Mouse (Mus musculus): Measurements from ENCODE around the gene Nanos2. TPM values are rescaled to one million over a fixed set of nuclear protein-coding genes. Genes with fewer than 3 reads are reported as not detected.

The Nanos2 gene
- total and polyA plus RNA-seq, 3 experiments = 0.16 TPM; not detected in 2

DNA sequence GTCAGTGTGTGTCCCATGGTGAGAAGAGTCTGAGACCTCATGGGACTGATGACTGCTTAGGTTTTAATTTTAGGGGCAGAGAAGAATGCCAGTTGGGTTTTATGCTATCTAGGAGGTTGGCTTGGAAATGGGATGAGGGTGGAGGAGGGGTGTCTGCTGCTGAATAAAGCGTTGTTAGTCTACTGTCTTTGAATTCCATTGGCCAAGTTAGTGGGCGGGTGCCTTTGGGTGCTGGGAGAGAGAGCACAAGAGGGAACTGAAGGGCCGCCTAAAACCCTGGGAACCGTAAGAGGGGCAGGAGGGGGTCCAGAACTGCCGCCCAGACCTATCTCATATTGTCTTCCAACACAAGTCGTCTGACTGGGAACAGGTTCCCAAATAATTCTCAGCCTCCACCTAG lies 1.6 kb downstream of the Nanos2 start:
- ATAC-seq (ENCODE audit: extremely low read depth, insufficient number of reproducible peaks, low FRiP score, poor library complexity, severe bottlenecking) (no peak), DNase-seq (ENCODE audit: low spot score) (no peak)
- TF ChIP-seq GATA1 (IDR thresholded peaks at IDR 0.05; ENCODE audit: borderline replicate concordance, low read length) (no peak), TAL1 (conservative IDR thresholded peaks at IDR 0.05; ENCODE audit: low read depth, low read length) (no peak), CTCF (IDR thresholded peaks at IDR 0.05; ENCODE audit: low read depth, low read length) (no peak), GATA2 (IDR thresholded peaks at IDR 0.05; ENCODE audit: borderline replicate concordance, low read depth, low read length) (no peak), POLR2AphosphoS5 (IDR thresholded peaks at IDR 0.05; ENCODE audit: insufficient replicate concordance, low read depth, low read length) (no peak)
- Histone ChIP-seq H3K9me3 (replicated peaks) (peaks cover 7% of the 10 kb centered on the region), H3K36me3 (replicated peaks) (peaks cover 14% of the 10 kb centered on the region), H3K27me3 (ENCODE audit: insufficient read depth, low read length) (peaks cover 29% of the 10 kb centered on the region), H3K4me3 (ENCODE audit: low read depth, low read length) (no peak overlapping the region), H3K4me1 (ENCODE audit: insufficient read depth, low read depth, low read length) (peaks cover 26% of the 10 kb centered on the region)

DNA sequence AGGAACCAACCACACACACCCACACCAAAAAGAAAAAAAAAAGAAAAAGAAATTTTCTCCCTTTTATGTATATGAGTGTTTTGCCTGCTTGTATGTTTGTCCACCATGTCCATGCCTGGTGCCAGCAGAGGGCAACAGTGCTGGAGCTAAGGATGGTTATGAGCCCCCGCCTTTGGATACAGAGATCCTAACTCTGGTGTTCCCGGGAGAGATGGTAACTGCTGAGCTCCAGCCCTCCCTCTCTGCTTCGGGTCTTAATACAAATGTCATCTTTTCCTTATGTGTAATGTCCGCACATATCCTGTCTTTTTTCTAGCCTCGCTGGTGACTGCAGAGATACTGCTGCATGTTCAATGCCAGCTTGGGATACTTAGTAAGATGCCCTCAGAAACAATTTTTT lies 2.8 kb downstream of the Nanos2 start:
- Histone ChIP-seq H3K4me3 (ENCODE audit: low read depth, low read length) (no peak overlapping the region), H3K9me3 (replicated peaks) (peaks cover 7% of the 10 kb centered on the region), H3K4me1 (ENCODE audit: insufficient read depth, low read depth, low read length) (peaks cover 27% of the 10 kb centered on the region), H3K36me3 (replicated peaks) (peaks cover 16% of the 10 kb centered on the region), H3K27me3 (ENCODE audit: insufficient read depth, low read length) (peaks cover 18% of the 10 kb centered on the region; the same call in 1 of the 2 replicates)
- no peak for ATAC-seq (ENCODE audit: extremely low read depth, insufficient number of reproducible peaks, low FRiP score, poor library complexity, severe bottlenecking)
- DNase-seq (ENCODE audit: low spot score) = no peak
- TF ChIP-seq TAL1 (conservative IDR thresholded peaks at IDR 0.05; ENCODE audit: low read depth, low read length) = no peak
- no peak for TF ChIP-seq CTCF (IDR thresholded peaks at IDR 0.05; ENCODE audit: low read depth, low read length)
- TF ChIP-seq GATA1 (IDR thresholded peaks at IDR 0.05; ENCODE audit: borderline replicate concordance, low read length) = no peak
- TF ChIP-seq GATA2 (IDR thresholded peaks at IDR 0.05; ENCODE audit: borderline replicate concordance, low read depth, low read length) = no peak
- TF ChIP-seq POLR2AphosphoS5 (IDR thresholded peaks at IDR 0.05; ENCODE audit: insufficient replicate concordance, low read depth, low read length) = no peak

DNA sequence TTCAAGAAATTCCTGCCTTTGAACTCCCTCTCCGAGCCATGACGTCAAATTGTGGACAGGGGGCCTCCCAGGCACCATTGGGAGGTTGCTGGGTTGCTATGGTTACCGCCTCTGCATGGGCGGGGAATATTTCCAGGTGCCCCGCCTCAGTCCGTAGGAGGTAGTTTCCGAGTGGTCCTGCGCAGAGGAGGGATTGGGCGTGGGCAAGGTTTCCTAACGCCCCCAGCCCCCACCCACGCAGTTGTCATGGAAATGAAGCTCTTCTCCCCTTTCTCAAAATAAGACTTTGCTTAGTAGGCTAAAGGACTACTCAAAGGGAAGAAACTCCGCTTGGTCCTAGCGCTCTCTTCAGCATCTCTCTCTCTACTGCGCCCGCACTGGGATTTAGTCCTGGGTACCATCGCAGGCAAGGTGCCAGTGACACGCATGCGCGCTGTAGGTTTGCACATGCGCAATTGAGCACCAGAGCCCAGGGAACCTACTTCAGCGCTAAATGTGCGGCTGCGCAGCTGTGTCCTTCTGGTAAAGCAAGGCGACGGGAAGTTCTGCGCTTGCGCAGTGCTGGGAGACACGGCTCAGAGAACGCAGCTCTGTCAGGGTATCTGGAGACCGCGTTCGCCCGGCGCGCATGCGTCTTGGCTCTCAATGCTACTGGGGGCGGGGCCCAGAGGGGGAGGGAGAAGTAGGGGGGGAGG lies 3.5 kb downstream of the Nanos2 start, which contains the start of gene Mypop:
TSS of gene Mypop (plus strand) at position 645 of the 695 bp plus-strand sequence.
- H3K4me1 ChIP-seq (ENCODE audit: insufficient read depth, low read depth, low read length) = peaks cover 29% of the 10 kb centered on the region
- peak within 1 kb of the TSS; percentile 72 for H3K4me3 ChIP-seq (ENCODE audit: low read depth, low read length)
- ATAC-seq (ENCODE audit: extremely low read depth, insufficient number of reproducible peaks, low FRiP score, poor library complexity, severe bottlenecking) = peak; percentile 96
- peak; percentile 95 for DNase-seq (ENCODE audit: low spot score)
- peaks cover 23% of the 10 kb centered on the region for H3K36me3 ChIP-seq (replicated peaks)
- no peak for TF ChIP-seq CTCF (IDR thresholded peaks at IDR 0.05; ENCODE audit: low read depth, low read length)
- no peak for TF ChIP-seq GATA2 (IDR thresholded peaks at IDR 0.05; ENCODE audit: borderline replicate concordance, low read depth, low read length)
- no peak for TF ChIP-seq TAL1 (conservative IDR thresholded peaks at IDR 0.05; ENCODE audit: low read depth, low read length)
- no peak for TF ChIP-seq POLR2AphosphoS5 (IDR thresholded peaks at IDR 0.05; ENCODE audit: insufficient replicate concordance, low read depth, low read length)
- TF ChIP-seq GATA1 (IDR thresholded peaks at IDR 0.05; ENCODE audit: borderline replicate concordance, low read length) = no peak
- peaks cover 18% of the 10 kb centered on the region; the same call in 1 of the 2 replicates for H3K27me3 ChIP-seq (ENCODE audit: insufficient read depth, low read length)
- H3K9me3 ChIP-seq (replicated peaks) = peaks cover 7% of the 10 kb centered on the region

DNA sequence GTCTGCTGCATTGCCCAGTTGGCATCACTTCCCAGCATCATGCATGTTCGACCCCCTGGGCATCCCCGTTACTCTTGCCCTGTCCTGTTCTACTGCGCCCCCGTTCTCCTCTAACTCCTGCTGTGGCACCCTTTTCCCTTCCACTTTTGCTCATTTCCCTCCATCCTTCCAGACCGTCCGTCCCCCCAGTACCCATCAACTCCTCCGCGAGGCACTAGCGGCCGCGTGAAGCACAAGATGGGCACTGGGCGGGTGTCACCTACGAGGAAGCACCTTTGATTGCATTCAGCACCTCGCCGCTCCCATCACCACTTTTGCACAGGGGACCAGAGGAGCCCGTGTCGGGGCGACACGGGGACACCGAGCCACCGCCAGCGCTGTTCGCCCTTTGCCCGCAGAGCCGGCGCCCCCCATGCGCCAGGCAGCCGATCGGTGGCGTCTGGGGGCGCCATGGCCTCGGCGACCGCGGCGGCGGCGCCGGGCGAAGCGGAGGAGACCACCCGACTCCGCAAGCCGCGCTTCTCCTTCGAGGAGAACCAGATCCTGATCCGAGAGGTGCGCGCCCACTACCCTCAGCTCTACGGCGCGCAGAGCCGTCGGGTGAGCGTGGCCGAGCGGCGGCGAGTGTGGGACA lies 4.6 kb downstream of the Nanos2 start:
- Histone ChIP-seq H3K27me3 (ENCODE audit: insufficient read depth, low read length) (peaks cover 18% of the 10 kb centered on the region; the same call in 1 of the 2 replicates), H3K4me1 (ENCODE audit: insufficient read depth, low read depth, low read length) (peaks cover 29% of the 10 kb centered on the region)

DNA sequence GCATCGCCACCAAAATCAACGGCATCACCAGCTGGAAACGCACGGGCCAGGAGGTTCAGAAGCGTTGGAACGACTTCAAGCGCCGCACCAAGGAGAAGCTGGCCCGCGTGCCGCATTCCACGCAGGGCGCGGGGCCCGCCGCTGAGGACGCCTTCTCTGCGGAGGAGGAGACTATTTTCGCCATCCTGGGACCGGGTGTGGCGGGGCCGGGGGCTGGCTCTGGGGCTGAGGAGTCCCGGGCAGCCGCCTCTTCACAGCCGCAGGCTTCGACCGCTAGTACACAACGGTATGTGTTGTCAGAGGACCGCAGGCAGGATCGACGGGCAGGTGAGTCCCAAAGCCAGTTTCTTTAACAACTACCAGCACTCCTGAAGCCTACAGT lies 5.1 kb downstream of the Nanos2 start:
- Histone ChIP-seq H3K4me3 (ENCODE audit: low read depth, low read length) (peak overlapping the region; percentile 72; the same call in 1 of the 2 replicates), H3K36me3 (replicated peaks) (peaks cover 29% of the 10 kb centered on the region), H3K4me1 (ENCODE audit: insufficient read depth, low read depth, low read length) (peaks cover 27% of the 10 kb centered on the region), H3K27me3 (ENCODE audit: insufficient read depth, low read length) (peaks cover 18% of the 10 kb centered on the region; the same call in 1 of the 2 replicates), H3K9me3 (replicated peaks) (peaks cover 7% of the 10 kb centered on the region)
- DNase-seq (ENCODE audit: low spot score) = no peak
- TF ChIP-seq GATA1 (IDR thresholded peaks at IDR 0.05; ENCODE audit: borderline replicate concordance, low read length) = no peak
- no peak for TF ChIP-seq CTCF (IDR thresholded peaks at IDR 0.05; ENCODE audit: low read depth, low read length)
- TF ChIP-seq POLR2AphosphoS5 (IDR thresholded peaks at IDR 0.05; ENCODE audit: insufficient replicate concordance, low read depth, low read length) = no peak
- no peak for TF ChIP-seq GATA2 (IDR thresholded peaks at IDR 0.05; ENCODE audit: borderline replicate concordance, low read depth, low read length)
- no peak for TF ChIP-seq TAL1 (conservative IDR thresholded peaks at IDR 0.05; ENCODE audit: low read depth, low read length)
- ATAC-seq (ENCODE audit: extremely low read depth, insufficient number of reproducible peaks, low FRiP score, poor library complexity, severe bottlenecking) = no peak

More for the DNA sequence above, 4.6 kb downstream of the Nanos2 start:
- Histone ChIP-seq H3K4me3 (ENCODE audit: low read depth, low read length) (peak overlapping the region; percentile 72), H3K36me3 (replicated peaks) (peaks cover 29% of the 10 kb centered on the region), H3K9me3 (replicated peaks) (peaks cover 7% of the 10 kb centered on the region)
- no peak for DNase-seq (ENCODE audit: low spot score)
- no peak for ATAC-seq (ENCODE audit: extremely low read depth, insufficient number of reproducible peaks, low FRiP score, poor library complexity, severe bottlenecking)
- TF ChIP-seq POLR2AphosphoS5 (IDR thresholded peaks at IDR 0.05; ENCODE audit: insufficient replicate concordance, low read depth, low read length) (no peak), CTCF (IDR thresholded peaks at IDR 0.05; ENCODE audit: low read depth, low read length) (no peak), TAL1 (conservative IDR thresholded peaks at IDR 0.05; ENCODE audit: low read depth, low read length) (no peak), GATA2 (IDR thresholded peaks at IDR 0.05; ENCODE audit: borderline replicate concordance, low read depth, low read length) (no peak), GATA1 (IDR thresholded peaks at IDR 0.05; ENCODE audit: borderline replicate concordance, low read length) (no peak)

DNA sequence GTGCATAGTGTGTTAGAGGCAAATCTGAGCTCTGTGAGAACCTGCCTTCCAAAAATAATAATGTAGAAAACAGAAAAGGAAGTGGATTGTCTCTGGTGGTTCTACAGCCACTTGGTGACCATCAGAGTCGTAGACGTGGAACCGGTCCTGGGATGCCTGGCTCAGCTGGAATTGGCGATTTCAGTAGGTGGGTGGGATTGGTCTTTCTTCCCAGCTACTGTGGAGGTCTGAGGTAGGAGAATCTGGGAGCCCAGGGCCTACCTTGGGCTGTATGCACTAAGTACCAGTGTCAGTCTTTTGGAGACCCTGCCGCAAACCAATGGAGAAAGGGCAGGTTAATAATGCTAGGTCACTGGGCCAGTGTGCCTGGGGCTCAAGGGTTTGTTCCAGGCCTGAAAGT lies 5.8 kb downstream of the Nanos2 start:
- no peak overlapping the region for H3K4me3 ChIP-seq (ENCODE audit: low read depth, low read length)
- 0 out of 2 replicates have a peak, but pooled peaks cover 11% of the 10 kb centered on the region for H3K27me3 ChIP-seq (ENCODE audit: insufficient read depth, low read length)
- H3K36me3 ChIP-seq (replicated peaks) = peaks cover 35% of the 10 kb centered on the region
- peaks cover 26% of the 10 kb centered on the region for H3K4me1 ChIP-seq (ENCODE audit: insufficient read depth, low read depth, low read length)
- ATAC-seq (ENCODE audit: extremely low read depth, insufficient number of reproducible peaks, low FRiP score, poor library complexity, severe bottlenecking) = no peak
- TF ChIP-seq POLR2AphosphoS5 (IDR thresholded peaks at IDR 0.05; ENCODE audit: insufficient replicate concordance, low read depth, low read length) (no peak), CTCF (IDR thresholded peaks at IDR 0.05; ENCODE audit: low read depth, low read length) (no peak), GATA2 (IDR thresholded peaks at IDR 0.05; ENCODE audit: borderline replicate concordance, low read depth, low read length) (no peak), TAL1 (conservative IDR thresholded peaks at IDR 0.05; ENCODE audit: low read depth, low read length) (no peak), GATA1 (IDR thresholded peaks at IDR 0.05; ENCODE audit: borderline replicate concordance, low read length) (no peak)
- H3K9me3 ChIP-seq (replicated peaks) = peaks cover 7% of the 10 kb centered on the region
- no peak for DNase-seq (ENCODE audit: low spot score)
